Mouse (Mus musculus): ENCODE results near the gene Nxph1.

The Nxph1 gene

DNA sequence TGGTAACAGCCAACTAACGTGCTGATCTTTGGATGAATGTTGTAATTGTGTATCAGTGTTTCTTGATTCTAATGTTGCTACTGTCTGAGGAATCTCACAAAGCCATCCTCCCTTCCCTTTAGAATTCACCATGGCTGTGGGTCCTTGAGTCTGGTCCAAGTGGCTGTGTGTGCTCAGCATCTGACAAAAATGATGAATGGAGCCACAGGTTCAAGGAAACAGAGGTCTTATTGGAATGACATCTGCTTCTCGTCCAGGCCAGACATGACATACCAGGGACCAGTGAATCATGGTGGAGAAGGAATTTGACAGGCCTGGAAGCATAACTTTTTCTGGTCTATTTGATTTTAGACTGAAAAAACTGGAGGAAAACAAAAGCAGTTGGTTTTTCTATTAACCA lies 22.3 kb downstream of the Nxph1 start:
- peak; percentile 73 for DNase-seq (ENCODE audit: inconsistent ontology term)

DNA sequence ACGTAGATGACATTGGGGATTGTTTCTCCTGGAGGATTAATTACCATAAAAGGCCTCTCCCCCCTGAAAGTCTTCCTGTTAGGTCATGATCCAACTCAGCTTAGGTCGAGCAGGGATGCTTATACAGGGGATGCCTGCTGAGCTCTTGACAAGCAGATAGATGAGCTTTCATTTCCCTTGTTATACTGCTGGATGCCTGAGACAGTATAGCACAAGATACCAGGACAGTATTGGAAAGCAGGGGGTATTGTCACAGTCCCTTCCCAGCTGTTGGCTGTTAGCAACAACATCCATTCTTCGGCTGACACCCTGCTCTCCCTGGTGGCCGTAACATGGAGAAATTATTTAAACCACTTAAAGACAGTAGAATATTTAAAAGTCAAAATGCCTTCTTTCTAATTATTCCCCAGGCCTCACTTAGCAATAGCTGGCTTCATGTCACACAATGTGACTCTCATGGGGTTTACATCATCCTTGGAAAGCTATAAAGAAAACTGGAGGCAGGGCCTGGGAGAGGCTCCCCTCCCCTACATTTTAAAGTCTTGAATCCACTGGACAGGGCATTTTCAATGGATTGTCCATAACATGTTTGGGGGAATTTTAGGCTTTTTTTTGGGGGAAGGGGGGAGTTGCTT lies 31.1 kb downstream of the Nxph1 start:
- DNase-seq (ENCODE audit: inconsistent ontology term), result no peak

DNA sequence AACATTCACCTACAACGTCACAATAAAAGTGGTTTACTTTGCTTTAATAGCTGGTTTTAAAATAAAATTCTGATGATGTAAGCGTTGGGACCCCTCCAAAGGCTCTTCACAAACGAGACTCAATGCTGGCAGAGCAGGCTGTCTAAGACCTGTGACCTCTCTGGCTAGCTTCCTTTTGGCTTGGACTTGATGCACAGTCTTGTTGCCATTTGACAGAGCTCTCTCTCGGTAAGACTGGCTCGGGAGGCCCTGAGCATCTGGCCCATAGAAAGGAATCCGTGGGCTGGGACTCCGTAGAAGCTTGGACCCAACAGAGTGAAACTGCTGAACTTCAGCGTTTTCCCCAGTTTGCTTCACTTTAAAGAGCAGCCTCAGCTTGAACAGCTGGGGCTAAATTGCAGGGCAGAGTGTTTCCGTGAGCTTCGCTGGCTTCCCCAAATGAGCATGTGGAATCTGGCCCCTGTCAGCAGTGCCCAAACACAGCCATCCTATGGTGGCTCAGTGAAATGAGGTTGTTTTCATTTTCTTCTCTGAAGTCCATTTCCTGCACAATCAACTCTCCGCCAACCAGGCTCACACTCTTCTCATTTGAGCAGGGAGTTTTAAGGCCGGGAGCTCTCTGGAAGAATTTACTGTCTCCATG lies 48.2 kb downstream of the Nxph1 start:
- DNase-seq (ENCODE audit: inconsistent ontology term), result peak; percentile 21

DNA sequence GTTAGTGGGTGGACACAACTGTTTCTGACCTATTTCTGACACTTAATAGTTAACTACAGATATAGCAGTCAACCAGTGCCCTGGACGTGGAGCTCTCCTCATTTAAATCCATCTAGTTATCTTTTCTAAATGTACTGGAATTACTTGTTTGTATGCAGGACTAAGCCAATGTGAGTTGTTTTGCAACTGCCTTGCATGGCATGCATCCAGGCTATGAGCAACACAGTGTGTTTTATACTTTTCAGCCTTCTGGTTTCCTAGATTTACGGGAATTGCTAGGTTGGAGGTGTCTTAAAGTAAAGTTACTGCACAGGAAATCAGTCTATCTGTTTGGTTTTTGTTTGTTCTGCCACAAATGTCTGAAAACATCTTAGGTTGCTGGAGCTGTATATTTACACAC lies 49.1 kb downstream of the Nxph1 start:
- no peak for DNase-seq (ENCODE audit: inconsistent ontology term)

DNA sequence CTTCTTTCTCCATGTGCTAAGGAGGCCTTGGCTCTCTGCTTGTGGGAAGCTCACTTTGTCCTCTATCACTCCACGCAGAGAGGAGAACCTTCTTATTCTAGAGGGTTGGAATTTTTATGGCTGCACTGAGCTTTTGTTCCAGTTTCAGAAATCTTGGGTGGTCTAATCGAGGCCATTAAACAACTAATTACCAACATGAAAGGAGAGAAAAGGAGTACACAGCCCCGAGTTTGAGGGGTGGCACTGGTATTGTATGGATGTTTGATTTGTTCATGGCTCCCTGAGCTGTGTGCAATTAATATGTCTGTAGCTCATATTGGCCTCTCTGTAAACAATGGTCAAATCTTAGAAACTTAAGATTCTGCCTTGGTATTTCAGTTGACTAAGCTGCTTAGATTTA lies 54.5 kb downstream of the Nxph1 start:
- DNase-seq (ENCODE audit: inconsistent ontology term), result no peak

DNA sequence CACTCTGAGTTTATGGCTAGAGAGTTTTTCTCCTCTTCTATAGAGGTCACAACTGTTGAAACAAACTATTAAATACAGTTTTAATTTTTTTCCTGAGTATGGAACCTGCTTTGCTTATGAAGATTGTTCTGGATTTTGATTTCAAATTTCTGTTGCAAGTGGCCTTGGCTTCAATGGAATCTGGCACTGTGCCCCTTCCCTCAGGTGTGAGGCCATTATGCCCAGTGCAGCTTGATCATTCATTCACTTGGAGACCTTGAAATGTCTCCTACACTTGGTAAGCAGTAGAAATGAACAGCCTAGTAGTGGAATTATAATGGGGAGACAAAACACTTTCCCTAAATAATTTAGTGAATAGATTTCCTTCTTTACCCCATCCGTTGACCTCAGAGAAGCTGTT lies 78.4 kb downstream of the Nxph1 start:
- DNase-seq (ENCODE audit: inconsistent ontology term), result no peak

DNA sequence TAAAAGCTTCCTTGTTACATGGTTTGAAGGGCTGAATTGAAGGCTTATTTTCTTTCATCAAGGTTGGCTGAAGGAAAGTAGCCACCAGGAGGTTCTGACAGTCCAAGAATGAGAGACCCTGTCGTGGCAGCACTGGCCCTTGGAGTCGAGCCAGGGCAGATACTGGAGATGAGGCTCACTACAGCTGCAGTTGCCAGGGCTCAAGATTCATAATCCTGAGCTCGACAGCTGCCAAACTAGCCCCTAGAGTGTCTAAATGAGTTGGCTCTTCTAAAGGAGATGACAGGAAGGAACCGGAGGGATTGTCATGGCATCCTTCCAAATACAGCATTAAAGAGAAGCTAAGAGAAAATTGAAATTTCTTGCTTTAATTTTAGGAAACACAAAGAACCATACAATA lies 78.9 kb downstream of the Nxph1 start:
- DNase-seq (ENCODE audit: inconsistent ontology term), result no peak

DNA sequence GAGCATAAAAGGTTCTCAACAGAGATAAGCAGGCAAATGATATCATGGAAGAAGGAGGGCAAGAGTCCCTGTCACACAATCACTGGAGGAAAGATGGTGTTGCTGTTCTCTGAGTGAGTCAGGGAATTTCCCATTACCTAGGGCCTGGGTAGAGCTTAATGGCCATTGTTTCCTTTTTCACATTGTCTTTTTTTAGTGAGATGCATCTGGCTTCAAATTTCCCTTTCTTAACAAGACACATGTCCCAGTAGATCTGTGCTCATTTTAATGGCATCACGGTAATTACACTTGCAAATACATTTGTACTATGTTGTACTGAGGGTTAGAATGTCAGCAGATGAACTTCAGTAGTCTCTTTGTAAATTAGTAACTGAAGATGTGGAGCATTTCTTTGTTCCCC lies 80.3 kb downstream of the Nxph1 start:
- DNase-seq (ENCODE audit: inconsistent ontology term), result no peak

DNA sequence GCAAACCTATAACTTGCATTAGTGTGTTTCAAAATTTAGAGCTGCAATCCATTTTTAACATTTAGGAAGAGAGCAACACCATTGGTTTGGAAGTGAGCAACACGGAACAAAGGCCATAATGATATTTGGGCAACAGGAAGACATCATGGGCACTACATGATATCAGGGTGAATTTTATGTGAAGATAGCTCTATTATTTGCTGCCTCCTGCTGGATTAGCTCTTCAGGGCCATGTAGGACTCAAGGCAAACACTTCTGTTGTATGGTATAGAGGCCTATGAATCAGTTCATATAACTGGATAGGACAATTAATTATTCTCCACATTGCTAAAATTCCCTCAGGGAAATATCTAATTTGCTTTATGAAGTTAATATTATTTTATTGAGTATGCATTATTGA lies 91.1 kb downstream of the Nxph1 start:
- DNase-seq (ENCODE audit: inconsistent ontology term), result no peak

DNA sequence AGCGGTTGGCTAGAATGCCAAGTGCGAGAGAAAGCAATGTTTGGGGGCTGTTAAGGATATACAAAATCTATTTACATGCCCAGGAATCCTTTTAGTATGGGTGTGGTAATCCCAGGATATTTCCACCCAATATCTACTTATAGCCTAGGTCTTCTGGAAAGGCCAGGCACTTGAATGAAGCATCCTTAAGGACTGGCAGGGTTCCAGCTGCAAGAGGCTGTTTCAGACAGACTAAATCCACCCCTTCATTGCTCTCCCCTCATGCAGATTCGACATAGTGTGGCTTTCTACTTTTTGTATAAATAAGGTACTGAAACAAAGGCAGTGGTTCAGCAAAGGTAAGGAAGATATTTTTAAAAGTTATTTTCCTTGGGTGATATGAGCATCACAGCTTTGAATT lies 92.8 kb downstream of the Nxph1 start:
- DNase-seq (ENCODE audit: inconsistent ontology term), result no peak

DNA sequence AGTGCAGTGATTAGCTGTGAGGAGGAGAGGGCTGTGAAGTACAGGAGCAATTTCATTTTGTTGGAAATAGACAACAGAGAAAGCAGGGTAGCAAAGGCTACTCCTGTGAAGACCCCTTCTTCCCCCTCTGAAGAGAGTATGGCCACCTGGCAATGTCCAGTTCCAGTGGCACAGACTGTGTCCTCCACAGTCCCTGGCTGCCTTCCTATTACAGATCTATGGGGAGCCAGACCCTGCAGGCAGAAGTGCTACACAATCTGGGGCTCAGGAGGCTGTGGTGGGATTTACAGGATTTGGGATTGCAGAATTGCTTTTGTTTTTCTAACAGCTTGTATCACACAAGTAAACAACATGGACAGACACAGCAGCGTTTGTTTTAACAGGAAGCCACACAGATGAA lies 94.2 kb downstream of the Nxph1 start:
- DNase-seq (ENCODE audit: inconsistent ontology term), result no peak

DNA sequence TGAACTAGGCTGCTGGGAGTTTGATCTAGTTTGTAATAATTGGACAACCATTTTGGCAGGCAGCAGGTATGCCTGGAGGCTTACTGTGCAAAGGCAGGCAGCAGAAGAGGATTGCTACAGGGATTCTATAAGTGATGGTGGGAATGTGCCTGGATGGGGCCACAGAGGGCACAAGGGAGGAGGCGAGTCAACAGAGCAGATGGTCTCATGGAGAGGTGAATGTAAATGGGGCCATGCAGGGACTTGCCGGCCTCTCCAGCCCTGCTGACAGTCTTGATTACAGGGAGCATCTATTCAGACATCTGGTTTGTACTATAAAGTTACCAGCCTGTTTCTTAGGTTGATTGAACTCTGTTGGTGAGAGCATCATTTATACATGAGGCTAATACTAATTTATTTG lies 98.6 kb downstream of the Nxph1 start:
- no peak for DNase-seq (ENCODE audit: inconsistent ontology term)

DNA sequence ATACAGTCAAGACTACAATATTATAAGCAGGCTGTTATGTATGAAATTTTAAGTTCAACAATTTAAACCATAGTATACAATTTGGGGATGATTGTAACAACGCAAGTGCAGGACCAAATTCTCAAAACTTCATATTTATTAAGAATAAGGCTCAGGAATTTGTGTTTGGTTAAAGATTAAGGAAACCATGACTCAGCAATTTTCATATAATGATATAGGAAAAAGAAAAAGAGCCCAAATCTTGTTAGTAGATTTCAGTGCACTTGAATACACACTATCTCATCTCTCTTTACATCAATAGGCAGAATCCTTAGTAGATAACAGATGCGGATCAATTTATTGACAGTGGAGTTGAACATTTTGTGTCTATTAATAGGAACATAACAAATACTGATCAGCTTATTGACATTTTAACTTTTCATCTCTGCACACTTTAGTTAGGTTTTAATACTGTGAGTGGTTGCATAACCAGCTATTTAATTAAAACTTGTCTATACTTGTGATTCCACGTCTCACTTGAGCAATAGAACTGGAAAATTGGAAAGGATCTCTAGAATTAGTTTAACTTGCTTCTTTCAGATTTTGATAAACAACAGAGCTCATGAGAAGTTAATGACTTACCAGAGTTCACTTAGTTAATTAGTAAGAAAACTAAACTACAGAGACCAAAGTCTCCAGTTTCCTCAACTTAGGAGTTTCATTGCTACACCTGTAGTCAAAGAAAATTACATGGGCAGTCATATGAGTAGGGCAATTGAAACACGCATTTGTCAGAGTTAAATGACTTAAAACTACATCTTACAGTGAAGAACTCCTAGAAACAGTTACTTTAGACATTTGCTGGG lies 113.3 kb downstream of the Nxph1 start:
- DNase-seq (ENCODE audit: inconsistent ontology term), result no peak

DNA sequence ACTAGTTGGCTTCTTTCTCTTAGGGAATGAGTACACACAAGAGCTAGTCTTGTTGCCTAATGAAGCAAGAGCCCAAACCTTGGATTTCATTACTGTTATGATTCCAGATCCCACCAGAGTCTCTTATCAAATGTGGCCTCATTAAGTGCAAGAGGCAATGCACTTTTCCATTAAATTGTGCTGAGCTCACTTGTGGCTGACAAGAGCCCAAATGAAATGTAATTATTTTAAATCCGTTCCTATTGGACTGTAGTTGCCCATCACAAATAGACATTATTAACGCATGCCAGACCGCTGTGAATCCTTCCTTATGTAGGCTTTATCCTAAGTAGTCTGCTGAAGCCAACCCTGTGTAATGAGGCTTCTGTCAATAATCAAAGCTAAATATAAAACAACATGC lies 118.2 kb downstream of the Nxph1 start:
- peak; percentile 62 for DNase-seq (ENCODE audit: inconsistent ontology term)

DNA sequence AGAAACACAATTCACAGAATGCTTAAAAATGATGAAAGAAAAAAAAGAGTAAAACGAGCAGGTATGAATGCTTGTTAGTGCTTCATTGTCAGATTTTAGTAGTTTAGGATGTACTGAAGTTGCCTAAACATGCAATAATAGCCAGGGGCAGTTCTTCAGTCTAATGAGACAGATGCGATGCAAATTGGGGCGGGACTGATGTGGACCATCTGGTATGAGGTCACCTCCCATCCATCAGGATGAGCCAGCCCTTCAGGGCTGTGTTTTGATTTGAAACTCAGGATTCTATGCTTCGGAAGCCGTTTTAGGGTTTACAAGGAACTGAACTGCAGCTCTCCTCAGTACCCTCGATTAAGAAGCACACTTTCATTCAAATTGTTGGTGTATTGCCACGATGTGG lies 121.7 kb downstream of the Nxph1 start:
- DNase-seq (ENCODE audit: inconsistent ontology term), result no peak

DNA sequence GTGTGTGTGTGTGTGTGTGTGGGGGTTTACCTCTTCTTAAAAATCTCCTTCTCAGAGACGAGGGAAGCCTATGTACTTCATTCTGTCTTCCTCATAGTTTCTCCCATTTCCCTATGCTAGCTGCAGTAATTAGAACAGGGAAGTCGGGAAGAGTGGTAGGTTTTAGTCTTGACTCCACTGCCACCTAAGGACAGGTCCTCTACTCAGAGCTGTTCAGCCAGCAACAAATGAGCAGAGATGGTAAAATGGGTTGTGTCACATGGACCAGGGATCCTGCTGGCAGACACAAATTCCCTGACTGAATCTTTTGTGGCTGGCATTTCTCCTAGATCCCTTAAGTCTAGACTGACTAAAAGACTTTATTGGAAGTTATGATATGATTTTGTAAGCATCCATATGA lies 128.2 kb downstream of the Nxph1 start:
- DNase-seq (ENCODE audit: inconsistent ontology term), result no peak

DNA sequence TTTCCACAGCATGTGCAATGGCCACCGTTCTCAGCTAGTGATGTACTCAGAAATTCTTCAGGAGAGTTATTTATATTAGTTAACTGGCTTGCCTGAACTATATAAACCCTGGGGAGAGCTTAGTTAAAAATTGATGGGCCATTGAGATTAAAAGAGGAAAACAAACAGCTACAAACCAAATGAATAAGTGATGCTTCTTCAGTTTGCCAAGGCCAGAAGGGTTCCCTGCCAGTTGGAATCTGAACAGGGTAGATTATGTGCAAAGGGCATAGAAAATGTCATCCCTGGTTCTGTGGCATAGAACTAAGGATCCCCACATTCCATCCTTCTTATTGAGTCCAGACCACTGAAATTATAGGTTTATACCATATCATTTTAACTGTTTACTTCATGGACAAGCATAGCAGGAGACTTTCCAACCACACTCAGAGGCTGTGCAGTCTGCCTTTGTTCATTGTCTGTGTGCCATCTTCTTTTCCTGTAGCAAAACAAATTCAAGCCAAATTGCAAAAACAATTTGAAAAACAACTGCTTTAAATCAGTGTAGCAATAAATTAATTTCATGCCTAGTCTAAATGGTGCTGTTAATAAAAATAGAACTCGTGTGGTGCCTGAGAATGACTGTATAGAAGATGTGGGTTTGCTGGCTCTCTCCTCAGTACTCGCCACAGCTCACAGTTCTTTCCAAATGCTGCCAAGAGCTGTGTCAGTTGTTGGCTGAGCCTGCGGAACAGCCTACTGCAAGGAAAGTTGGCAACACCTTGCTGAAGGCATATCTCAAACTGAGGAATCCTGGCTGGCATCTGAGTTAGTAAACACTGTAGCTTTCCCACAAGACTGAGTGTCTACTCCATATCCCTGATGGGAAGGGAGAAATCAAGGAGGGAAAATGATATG lies 129.8 kb downstream of the Nxph1 start:
- DNase-seq (ENCODE audit: inconsistent ontology term), result peak; percentile 61

DNA sequence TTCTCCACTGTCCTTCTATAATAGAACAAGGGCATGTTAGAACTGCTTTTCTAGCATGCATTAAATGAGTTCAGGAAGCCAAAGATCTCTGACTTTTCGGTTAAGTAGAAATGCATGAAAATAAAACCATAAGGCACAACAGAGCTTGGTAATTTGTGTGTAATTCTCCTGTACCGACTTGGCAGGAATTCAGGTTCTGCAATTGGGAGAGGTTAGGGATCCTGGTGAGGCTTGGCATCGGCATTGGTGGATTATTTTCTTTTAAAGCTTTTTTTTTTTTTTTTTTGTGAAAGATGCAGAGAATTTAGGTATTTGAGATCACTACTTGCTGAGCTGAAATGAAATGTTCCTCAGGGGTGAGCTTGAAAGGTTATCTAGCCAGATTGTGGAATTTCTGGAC lies 135.6 kb downstream of the Nxph1 start:
- no peak for DNase-seq (ENCODE audit: inconsistent ontology term)

DNA sequence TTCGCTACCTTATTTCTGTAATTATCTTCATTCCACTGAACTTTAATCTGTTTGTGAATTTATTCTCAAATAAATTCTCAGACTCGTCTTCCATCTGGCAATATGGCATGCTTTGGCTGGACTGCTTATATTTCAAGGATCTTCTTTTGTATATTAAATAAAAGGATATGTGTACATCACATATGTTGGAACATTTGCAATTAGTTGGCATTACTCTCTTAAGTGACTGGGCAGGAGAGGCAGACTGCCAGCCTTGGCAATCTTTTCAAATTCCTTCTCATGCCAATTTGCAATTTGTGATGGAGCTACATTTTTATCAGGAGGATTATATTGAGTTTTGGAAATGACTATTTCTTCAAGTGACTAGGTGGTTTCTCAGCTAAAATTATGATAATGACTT lies 149.1 kb downstream of the Nxph1 start:
- no peak for DNase-seq (ENCODE audit: inconsistent ontology term)

DNA sequence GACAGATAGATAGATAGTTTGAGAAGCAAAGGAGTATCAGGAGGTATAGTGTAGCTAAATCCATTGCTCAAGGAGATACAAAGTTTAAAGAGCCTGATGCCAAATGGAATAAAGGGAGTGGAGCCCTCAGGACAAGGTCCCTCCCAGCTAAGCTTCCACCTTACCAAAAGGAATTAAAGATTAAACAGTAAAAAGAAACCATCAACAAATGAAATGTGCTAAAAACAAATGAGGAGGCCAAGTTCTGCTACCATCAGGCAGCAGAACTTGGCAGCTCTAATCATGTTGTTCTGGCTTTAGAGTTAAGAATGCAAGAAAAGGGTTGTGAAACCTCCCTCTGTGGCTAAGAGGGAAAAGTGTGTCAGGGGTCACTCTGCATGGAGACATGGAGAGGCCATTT lies 159.1 kb downstream of the Nxph1 start:
- DNase-seq (ENCODE audit: inconsistent ontology term), result no peak

DNA sequence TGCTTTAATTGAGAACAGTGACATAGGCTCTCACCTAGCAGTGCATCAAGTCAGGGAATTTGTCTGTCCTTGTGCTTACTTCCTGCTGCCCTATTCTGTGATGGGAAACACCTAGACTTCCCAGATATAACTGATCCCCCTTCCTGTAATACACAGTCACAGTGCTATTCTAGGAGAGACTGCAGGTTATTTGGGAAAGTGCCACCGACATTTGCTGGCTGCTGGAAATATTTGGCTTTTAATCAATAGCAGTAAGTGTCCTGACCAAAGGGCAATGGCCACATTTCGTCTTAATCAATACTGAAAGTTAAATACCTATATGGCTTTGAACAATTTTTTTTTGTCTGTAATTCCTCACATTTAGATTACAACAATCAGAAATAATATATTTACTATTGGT lies 170.9 kb downstream of the Nxph1 start:
- DNase-seq (ENCODE audit: inconsistent ontology term), result no peak

DNA sequence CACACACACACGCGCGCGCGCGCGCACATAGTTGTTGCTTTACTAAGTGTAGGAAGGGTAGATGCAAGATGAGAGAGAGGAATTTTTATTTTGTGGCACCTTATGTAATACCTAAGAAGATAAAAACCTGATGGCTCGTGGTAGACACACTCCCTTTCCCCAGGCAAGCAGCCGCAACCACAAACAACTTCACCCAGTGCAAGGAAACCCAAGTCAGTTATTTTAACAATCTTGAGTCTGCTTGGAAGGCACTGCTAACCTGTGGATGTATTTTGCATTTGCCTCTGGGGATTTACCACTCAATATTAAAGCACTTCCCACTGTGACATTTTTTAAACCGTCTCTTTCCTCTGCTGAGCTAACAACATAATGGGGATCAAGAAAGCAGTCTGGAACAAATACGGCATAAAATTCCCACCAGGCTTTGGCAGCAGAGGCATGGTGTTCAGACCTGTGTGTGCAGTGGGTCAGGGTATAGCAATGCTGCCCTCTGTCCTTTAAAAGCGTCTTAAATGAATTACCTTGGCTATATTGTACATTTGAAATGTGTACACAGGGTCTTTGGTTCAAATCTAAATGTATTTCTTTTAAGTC lies 176.2 kb downstream of the Nxph1 start:
- DNase-seq (ENCODE audit: inconsistent ontology term), result no peak

All from Muller cell, postnatal 12 days (primary cell).